Mouse (Mus musculus) 416B (cell line): ENCODE measurements at regions not wholly inside any gene's neighbourhood (a gene's known extent, or its start where the extent isn't known, plus 50 kb on each side); places are given as distances from the start of the nearest gene placed in this dataset.
A peak's percentile ranks its signal among the peaks of the same experiment; 100 is the strongest.

ENCODE experiments used
- DNase-seq: peaks from one replicate; pipeline ENCODE4 v3.0.0; 2011; ENCODE audit warnings: low read depth

DNA sequence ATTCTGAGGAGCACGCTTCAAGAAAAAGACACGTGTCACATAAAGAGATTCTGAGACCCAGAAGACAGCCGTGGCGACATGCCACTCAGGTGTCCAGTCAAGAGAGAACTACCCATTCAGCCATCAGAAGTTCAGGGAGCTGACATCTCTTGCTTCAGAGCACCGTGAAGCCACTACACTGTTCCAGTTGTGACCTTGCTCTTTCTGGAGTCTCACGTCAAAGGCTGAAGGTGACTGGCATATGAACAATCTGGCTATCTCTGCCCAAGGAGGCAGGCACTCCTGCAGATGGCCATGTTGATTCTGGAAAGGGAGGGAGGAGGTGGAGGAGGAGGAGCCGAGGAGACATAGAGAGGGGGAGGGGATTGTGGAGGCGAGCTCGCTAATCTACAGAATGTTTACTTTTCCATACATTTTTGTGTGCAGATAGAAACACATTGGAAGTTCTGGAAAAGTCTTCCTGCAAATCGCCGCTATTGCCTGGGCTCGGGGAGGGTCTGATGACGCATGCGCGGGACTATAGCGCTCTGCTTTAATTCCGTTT, 116.3 kb upstream of the Ctnnb1 start:
- no peak for DNase-seq

DNA sequence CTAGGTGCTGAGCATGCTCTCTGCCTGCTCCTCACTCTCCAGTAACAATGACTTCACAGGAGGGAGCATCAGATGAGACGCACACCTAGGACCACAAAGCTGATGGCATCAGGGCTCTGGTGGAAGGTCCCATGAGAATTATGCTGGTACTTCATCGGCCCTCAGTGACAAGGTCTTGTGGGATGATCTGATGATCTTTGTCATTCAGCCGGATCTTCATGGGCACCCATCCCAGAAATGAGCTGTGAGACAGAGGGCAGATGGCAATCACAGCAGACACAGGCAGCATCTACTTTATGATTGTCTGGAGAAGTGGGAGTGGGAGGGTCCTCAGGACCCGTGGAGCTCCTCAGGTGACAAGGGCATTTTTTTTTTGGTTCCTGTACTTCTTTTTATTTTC, 114.7 kb upstream of the Ctnnb1 start:
- DNase-seq, result no peak

DNA sequence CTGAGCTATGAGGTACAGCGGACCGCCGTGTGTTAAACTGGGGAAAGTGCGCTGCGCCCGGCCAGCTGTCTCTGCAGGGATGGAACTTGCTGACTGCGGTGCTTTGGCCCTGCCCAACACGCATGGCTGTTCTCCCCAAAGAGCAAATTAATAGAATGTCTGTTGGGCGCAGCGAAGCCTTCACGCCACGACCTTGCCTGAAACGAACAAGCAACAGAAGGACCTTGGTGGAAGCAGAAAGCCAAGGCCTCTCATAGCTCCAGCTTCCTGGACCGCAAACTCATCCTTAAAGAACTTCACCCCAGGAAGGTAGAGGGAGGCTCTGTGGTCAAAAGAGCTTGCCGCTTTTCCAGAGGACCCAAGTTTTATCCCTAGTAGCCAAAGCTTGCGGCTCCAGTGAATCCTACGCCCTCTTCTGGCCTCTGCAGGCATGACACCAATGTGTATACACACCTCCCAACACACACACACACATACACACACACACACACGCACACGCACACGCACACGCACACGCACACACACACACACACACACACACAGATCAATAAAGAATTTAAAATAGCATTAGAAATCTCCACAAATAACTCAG, 110.2 kb upstream of the Ctnnb1 start:
- no peak for DNase-seq

DNA sequence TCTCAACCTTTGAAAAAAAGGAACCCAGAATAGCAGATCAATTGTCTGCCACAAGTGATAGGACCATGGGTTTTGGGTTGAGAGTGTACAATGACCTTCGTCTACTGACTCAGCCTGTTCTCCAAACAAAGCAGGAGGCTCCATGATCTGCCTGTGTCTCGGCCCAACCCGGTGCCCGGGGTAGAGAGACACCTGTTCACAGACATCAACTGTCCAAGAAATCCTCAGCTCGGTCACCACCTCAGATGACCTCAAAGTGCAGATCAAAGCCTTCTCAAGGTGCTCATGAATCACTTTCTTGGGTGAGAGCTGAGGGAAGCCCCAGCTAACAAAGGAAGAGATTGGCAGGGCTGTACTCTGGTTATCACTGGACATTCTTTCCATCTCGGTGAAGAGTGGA, 108.1 kb upstream of the Ctnnb1 start:
- DNase-seq, result no peak

DNA sequence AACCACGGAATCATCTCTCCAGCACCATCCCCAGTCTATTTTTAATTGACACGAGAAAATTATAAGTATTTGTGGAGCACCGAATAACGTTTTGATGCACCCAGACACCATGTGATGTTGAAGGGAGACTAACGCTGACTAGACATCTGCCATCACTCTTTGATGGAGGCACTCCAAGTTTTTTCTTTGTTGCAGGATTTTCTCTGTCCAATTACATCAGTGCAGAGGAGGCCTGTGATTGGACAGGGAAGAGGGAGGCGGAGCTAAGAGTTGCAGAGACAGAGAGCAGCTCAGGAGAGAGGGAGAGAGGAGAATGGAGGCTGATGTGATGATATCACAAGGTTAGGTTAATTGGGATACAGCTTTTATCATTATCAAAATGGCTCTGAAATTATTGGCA, 105.6 kb upstream of the Ctnnb1 start:
- no peak for DNase-seq

DNA sequence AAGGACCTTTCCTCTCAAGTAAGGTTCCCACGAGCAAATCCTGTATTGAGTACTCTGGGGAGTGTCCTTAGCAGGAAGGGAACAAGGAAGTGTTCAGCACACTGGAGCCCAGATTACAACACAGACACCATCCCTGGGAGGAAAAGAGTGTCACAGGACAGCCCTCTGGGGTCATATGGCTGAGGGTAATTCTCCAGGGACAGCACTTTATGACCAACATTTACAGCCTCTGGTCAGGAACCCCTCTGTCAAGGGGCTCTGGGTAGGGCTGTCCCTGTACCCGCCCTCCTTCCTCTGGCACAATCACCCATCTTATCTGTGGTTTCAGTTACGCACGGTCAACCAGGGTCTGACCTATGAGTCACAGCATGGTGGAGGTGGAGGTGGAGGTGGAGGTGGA, 102.8 kb upstream of the Ctnnb1 start:
- DNase-seq, result peak; percentile 95

DNA sequence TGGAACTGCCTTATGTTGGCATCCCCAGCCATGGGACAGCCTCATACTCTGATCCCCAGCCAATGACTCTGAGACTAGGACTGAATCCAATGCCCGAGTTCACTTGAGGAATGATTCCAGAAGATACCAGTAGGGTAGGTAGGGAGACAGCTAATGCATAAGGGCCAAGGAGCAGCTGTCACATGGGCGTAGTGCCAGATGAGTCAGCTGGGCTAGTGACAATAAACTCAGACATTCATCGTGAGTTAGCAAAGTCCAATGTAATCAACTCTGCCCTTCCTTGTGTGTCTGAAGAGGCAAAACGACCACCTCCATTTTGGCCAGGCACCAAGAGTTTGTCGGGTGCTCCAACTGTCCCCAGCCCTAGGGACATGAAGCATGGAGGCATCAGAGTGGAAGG, 98.5 kb upstream of the Ctnnb1 start:
- peak; percentile 86 for DNase-seq

DNA sequence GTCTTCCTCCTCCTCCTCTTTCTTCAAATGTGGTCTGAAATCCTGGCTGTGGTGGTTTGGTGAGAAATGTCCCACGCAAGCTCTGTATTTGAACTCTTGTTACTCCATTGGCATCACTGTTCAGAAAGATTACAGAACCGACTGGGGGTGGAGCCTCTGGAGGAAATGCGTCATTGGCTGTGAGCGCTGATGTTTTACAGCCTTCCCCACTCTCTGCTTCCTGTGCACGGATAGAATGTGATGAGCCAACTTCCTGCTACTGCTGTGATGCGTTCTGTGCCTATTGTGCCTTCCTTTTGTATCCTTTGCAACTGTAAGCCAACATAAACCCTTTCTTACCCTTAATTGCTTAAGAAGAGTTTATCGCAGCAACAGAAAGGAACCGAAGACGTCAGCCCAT, 94.8 kb upstream of the Ctnnb1 start:
- peak; percentile 63 for DNase-seq

DNA sequence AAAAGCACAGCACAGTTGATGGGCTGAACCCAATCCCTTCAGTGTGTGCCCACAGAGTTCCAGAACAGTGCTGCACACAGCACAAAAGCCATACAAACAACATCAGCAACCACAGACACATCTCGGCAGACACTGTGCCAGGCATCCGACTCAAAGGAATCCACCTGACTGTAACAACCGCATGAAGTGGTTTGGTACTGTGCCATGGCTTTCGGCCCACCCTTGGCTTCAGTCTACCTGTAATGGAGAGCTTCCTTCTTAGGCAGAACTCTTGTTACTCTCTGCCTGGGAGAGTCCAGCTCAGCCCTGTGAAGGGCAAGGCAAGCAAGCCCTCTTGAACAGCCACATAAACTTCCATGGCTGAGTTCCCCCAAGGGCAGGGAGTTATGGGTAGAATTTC, 93.4 kb upstream of the Ctnnb1 start:
- no peak for DNase-seq

DNA sequence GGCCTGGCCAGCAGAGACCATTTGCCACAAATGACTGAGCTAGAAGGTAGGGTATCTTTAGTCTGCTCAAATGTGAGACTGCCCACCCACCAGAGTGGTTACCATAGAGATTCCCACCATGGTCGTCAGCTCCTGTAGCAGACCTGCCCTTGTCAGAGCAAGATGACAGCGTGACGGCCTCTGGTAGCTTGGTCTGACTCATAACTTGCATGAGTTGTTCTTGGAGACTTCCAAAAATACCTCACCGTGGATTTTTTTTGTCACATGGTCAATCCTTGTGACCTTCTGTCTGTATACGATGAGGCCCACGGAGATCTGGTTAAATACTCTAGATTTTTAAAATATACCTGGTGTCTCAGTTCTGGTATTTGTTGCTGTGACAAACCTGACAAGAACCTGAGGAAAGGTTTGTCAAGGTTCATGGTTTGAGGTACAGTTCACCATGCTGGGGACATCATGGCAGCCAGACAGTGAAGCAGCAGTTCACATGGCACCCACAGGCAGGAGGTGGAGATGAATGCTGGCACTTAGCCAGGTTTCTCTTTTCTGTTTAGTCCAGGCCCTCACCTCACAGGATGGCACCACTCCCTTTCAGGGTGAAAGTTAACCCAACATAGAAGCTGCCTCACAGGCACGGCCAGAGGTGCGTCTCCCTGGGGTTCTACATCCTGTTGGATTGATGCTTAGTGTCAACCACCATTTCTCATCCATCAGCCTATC, 91.4 kb upstream of the Ctnnb1 start:
- no peak for DNase-seq

DNA sequence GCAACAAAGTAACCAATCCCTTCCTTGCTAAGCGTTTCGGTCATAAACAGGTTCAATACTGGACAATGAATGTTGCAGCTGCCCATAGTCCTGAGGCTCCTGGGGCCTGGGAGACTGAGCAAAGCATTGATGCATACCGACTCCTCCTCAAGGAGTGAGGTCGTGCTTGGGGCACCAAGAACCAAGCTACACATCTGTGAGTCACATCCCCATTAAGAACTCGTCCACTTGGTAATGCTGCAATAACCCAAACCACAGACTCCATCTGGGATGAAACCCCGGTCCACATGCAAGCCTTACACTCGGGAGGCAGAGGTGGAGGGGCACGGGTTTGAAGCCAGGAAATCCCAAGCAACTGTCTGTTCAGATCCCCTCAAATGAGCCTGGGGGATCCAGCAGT, 85.3 kb upstream of the Ctnnb1 start:
- peak; percentile 31 for DNase-seq

DNA sequence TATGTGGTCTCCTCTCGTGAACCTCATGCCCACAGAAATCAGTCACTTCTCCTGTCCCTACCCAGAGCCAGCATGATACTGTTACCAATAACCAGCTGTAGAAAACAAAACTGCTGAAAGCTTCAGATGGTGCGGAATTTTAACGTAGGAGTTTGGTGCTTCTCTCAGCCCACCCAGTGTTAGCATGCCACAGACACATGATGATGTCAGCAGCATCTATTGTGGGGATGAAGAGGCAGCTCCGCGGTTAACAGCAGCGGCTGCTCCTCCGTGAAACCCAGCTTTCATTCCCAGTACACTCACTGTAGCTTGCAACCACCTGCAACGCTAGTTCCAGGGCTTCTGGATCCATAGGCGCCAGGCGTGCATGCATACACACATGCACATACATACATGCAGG, 83.5 kb upstream of the Ctnnb1 start:
- DNase-seq, result no peak

DNA sequence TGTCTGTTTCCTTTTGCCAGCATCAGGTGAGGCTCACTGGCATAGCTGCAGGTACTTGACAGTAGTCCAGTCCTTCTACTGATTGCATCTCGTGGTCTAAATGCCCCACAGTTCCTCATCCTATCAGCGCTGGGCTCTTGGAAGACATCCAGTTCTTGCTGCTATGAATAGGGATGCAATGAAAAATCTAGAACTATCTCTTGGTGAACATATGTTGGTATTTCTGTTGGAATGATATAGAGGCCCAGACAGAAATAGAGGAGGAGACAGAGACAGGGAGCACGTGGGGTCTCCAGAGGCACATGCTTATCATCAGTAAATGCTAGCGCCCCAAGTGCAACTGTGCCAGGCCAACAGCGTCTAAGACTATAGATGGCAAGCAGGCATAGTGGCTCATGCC, 81.4 kb upstream of the Ctnnb1 start:
- no peak for DNase-seq

DNA sequence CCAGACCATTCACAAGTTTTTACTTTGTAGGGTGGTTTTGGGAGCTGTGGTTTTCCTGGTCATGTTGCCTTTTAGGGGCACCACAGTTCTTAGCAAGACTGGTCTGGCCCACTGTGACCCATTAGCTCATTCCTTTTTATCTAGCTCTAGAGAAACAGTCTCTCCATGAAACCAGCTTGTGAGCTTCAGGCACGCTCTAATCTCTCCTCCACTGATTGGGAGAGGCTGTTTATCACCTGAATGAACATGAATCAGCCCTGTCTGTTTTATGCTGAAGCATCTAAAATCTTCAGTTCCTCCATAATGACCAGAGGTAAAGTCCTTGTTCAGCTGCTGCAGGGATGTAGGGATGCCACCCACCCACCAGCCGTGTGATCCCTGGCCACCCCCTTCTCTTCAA, 80.1 kb upstream of the Ctnnb1 start:
- no peak for DNase-seq

DNA sequence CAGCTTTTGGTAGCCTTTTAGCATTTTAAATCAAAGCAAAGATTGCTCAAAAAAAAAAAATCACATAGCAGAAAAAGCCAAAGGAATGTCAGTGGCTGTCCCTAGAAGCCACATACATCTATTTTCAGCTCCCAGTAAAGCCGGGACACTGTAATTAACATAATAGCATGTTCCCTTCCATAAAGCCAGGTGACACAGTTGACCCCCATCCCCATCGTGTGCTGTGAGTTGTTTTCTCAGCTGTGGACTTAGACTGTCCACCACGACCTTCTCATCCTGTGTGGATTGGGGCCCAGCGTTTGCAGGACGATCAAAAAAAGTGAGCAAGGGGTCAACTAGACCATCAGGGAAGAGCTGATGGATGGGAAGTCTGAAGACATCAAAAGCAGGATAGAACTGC, 78.9 kb upstream of the Ctnnb1 start:
- DNase-seq, result no peak

DNA sequence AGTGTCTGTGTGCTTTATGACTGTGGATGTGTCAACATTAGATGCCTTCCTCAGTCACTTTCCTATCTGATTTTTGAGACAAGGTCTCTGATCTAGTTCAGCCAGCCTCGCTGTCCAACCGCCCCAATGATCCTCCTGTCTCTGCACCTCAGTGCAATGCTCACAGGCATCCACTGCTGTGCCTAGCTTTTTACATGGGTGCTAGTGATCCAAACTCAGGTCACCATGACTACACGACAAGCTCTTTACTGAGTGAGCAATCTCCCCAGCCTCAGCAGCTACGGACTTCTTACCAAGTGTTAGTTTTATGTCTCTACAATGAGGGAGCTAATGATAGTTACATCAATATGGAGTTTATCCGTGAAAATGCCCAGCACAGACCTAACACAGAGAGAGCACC, 77.1 kb upstream of the Ctnnb1 start:
- DNase-seq, result no peak

DNA sequence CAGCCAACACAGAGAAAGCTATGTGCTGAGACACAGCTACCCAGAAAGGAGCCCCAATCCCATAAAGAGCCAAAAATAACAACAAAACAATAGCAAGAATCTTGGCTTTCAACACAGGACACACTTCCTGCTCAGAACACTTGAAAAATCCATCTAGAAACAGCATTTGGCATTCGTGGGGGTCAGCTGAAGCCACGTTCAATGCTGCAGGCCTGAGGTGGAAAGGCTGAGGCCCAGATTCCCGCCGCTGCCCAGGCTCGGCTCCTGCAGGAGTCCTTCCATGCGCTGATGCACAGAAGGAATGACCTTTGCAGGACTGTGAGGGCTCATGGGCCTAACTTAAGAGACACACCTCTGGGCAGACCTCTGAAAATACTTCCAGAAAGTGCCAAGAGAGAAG, 76.4 kb upstream of the Ctnnb1 start:
- DNase-seq, result no peak

DNA sequence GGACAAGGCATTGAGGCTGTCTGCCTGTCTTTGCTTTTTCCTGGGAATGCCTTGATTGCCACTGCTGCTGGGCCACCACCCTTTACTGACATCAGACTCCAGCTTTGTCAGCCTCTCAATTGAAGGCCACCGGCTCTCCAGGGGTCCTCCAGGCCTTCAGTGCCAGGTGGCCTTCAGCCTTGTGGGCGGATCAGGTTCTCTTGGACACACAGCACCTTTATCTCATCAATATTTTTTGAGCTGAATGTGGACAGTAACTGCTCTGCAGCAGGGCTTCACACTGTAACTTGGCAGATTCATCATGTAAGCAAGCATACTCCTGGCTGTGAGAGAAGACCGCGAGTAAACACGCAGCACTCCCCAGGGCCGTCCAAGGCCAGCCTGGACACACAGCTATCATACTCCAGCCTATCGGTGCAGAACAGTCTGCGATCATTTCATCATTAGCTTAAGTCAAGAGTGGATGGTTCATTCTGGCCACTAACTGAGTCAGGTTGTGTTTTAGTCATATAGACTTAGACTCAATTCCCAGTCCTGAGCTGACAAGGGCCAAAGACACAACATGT, 75.9 kb upstream of the Ctnnb1 start:
- DNase-seq, result no peak

DNA sequence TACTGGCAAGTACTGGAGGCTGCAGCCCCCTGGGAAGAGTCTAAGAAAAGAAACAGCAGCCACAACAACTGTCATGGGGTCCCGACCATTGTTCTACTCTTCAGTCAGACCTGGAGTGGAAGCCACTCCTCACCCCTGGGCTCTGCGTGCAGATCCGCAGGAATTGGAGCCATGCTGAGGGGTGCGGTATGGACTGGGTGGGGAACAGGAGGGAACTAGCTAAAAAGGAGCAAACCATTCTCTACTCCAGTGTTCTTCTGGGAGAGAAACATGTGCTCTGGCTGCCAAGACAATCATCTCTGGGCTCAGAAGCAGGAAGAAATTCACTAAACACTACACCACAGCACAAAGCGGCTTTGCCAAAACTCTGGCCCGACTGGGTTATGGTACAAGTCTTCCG, 74.7 kb upstream of the Ctnnb1 start:
- no peak for DNase-seq

DNA sequence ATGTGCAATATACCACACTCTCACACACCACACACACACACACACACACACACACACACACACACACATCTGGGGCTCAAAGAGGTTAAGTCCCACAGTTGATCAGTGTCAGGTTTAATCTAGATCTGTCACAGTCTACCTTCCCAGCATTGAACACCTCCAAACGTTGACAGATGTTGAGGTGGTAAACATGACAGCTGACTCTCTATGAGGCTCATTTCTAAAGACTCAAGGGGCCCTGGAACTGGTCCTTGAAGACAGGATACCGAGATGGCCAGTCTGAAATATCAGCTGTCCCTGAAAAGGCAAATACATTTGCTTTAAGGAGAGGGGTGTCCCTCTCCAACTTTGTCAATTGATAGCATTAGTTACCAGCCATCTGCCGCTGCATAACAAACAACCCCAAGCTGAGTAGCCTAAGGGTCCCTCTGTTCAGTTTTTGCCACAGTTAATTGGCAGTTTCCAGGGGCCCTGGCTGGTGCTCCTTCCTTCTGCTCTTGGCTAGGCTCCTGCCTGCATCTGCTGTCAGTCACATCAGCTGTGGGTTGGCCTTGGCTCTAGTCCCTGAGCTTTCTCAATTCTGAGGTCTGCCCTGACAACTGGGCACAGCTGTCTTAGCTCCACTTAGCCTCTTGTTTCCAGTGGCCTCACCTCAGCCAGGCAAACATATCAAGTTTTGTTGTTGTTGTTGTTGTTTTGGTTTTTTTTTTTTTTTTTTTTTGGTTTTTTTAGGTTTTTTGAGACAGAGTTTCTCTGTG, 73.5 kb upstream of the Ctnnb1 start:
- peak; percentile 86 for DNase-seq

DNA sequence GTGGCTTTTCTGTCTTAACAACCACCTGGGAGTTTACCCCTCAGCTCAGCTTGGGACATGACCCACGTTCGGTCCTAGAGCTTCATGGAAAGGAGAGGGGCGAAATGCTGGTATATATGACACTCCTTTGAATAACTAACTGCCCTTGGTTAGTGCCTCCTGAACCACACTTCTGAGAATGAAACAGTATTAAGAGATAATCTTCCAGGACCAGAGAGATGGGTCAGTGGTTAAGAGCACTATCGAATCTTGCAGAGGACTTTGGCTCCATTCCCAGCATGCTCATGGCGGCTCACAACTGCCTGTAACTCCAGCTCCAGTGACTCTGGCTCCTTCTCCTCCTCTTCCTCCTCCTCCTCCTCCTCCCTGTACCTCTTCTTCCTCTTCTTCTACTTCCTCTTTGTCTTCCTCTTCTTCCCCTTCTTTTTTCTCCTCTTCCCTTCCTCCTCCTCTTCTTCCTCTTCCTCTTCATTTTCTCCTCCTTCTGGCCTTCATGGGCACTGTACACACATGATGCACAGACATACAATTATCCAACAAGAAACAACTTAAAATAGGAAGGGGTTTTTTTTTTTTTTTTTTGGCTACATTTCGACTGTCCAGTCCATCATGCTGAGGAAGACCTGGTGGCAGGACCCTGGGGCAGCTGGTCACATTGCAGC, 71.0 kb upstream of the Ctnnb1 start:
- peak; percentile 33 for DNase-seq

DNA sequence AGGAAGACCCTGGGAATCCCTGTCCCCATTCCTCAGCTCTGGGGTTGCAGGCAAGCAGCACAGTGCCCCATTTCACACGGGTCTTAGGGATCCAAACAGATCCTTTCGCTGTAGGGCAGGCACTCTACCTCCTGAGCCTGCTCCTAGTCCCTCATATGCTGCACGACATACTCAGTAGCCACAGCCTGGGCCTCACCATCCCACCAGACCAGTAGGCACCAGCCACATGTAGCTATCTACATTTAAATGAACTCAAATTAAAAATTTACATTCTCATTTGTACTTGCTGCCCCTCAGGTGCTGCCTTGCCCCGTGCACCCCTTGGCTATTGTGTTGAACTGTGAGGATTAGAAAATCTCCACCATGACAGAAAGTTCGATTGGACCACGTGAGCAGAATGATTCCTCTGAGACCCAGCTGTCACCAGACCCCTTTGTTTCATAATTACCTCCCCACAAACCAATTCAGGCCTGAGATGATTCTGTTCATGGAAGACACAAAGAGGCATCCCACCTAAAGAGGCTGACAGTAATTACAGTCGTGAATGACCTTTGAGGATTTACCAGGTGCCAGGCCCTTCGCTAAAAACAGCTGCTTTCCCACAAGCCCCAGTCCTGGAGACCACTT, 67.9 kb upstream of the Ctnnb1 start:
- DNase-seq, result no peak
